Comparison of ENCODE assay signal across 9 mouse cellular contexts in genomic region chr6:138153111-138153510, GRCm38 (mm10). TPM values are rescaled to one million over a fixed set of nuclear protein-coding genes. Genes with fewer than 3 reads are reported as not detected.
DNase-seq lines count a peak whose midpoint lies in the region; ATAC-seq and TF ChIP-seq lines count a peak whose summit lies in the region.
"Had no signal": no experiment of that assay in that cellular context is flagged by ENCODE, and none has a peak within 500 bp of the region (broad histone marks: within the 10 kb centered on the region; RNA-seq: fewer than 3 reads in every experiment).

No protein-coding gene starts in this region.

- no peak overlapping the region for H3K4me3 ChIP-seq in forebrain, embryonic 11.5 days (ENCODE audit: low read depth, low read length)
- H3K4me3 ChIP-seq in forebrain, embryonic 16.5 days (replicated peaks; ENCODE audit: low read length), result no peak overlapping the region
- H3K4me3 ChIP-seq in testis, adult 2 months (ENCODE audit: control insufficient read depth, low read depth, low read length), result no peak overlapping the region
- H3K4me3 ChIP-seq: limb, embryonic 15.5 days had no signal

- TF ChIP-seq POLR2A in testis, adult 2 months (IDR thresholded peaks at IDR 0.05; ENCODE audit: control insufficient read depth, low read depth, low read length), result no peak

- peak; percentile 82 for DNase-seq in forebrain, embryonic 11.5 days (ENCODE audit: low spot score)
- DNase-seq in Muller cell, postnatal 12 days (ENCODE audit: inconsistent ontology term), result peak; percentile 56
- peak; percentile 62 to 74 for DNase-seq in cerebellum, postnatal 4 days (ENCODE audit: low spot score in 2 of 2)
- DNase-seq in heart, postnatal 14 days, result peak; percentile 77 to 86
- DNase-seq in left cerebral cortex, adult 18-20 months (ENCODE audit: low spot score in 2 of 2), result peak; percentile 79 to 87
- peak; percentile 14 to 46 for DNase-seq in monocyte, adult 2 months (ENCODE audit: low read depth in 1 of 2, low spot score in 2 of 2)

- H3K9ac ChIP-seq in forebrain, embryonic 11.5 days (ENCODE audit: low read length), result no peak overlapping the region
- no peak overlapping the region for H3K9ac ChIP-seq in forebrain, embryonic 16.5 days (replicated peaks; ENCODE audit: low read depth, low read length)
- H3K9ac ChIP-seq: limb, embryonic 15.5 days had no signal

- H3K27me3 ChIP-seq in forebrain, embryonic 11.5 days (ENCODE audit: control insufficient read depth, insufficient read depth, low read length), result no peaks in the 10 kb centered on the region
- H3K27me3 ChIP-seq in forebrain, embryonic 16.5 days (replicated peaks; ENCODE audit: control insufficient read depth, insufficient read depth, low read length), result no peaks in the 10 kb centered on the region
- H3K27me3 ChIP-seq in testis, adult 2 months (ENCODE audit: control insufficient read depth, insufficient read depth, low read length), result no peaks in the 10 kb centered on the region
- H3K27me3 ChIP-seq: limb, embryonic 15.5 days had no signal

- TF ChIP-seq CTCF in testis, adult 2 months (IDR thresholded peaks at IDR 0.05; ENCODE audit: control insufficient read depth, insufficient read depth, insufficient replicate concordance, low read depth, low read length), result peak; percentile 90; the same call in 1 of the 2 replicates

- 29% methylated on average over 5 of the region's 5 CpGs for WGBS in forebrain, embryonic 11.5 days
- 30% methylated on average over 5 of the region's 5 CpGs for WGBS in forebrain, embryonic 16.5 days

- H3K4me2 ChIP-seq in forebrain, embryonic 11.5 days (ENCODE audit: low read depth, low read length, severe bottlenecking), result no peak overlapping the region
- no peak overlapping the region for H3K4me2 ChIP-seq in forebrain, embryonic 16.5 days (ENCODE audit: low read length)
- H3K4me2 ChIP-seq: limb, embryonic 15.5 days had no signal

- no peaks in the 10 kb centered on the region for H3K4me1 ChIP-seq in forebrain, embryonic 11.5 days (replicated peaks; ENCODE audit: control insufficient read depth, insufficient read depth, low read length)
- H3K4me1 ChIP-seq in forebrain, embryonic 16.5 days (replicated peaks; ENCODE audit: control insufficient read depth, insufficient read depth, low read length), result no peaks in the 10 kb centered on the region
- no peaks in the 10 kb centered on the region for H3K4me1 ChIP-seq in testis, adult 2 months (ENCODE audit: control insufficient read depth, insufficient read depth, low read length)
- H3K4me1 ChIP-seq: limb, embryonic 15.5 days had no signal

- peak; percentile 63; the same call in 1 of the 2 replicates for ATAC-seq in forebrain, embryonic 11.5 days (replicated peaks; ENCODE audit: low FRiP score)
- no peak for ATAC-seq in forebrain, embryonic 16.5 days

- H3K9me3 ChIP-seq in forebrain, embryonic 11.5 days (ENCODE audit: control insufficient read depth, low read length), result no peaks in the 10 kb centered on the region
- peaks cover 2% of the 10 kb centered on the region; the same call in 1 of the 2 replicates for H3K9me3 ChIP-seq in forebrain, embryonic 16.5 days (ENCODE audit: control insufficient read depth, low read length)
- H3K9me3 ChIP-seq: limb, embryonic 15.5 days had no signal

- H3K27ac ChIP-seq in forebrain, embryonic 11.5 days (ENCODE audit: low read depth, low read length), result no peak overlapping the region
- H3K27ac ChIP-seq in forebrain, embryonic 16.5 days (ENCODE audit: low read length), result no peak overlapping the region
- no peak overlapping the region for H3K27ac ChIP-seq in testis, adult 2 months (ENCODE audit: control insufficient read depth, insufficient read depth, low read depth, low read length)
- H3K27ac ChIP-seq: limb, embryonic 15.5 days had no signal

- H3K36me3 ChIP-seq in forebrain, embryonic 11.5 days (ENCODE audit: control insufficient read depth, insufficient read depth, low read length), result no peaks in the 10 kb centered on the region
- H3K36me3 ChIP-seq in forebrain, embryonic 16.5 days (ENCODE audit: control insufficient read depth, insufficient read depth), result no peaks in the 10 kb centered on the region
- no peaks in the 10 kb centered on the region for H3K36me3 ChIP-seq in testis, adult 2 months (ENCODE audit: control insufficient read depth, insufficient read depth, low read length)

- intact Hi-C loops in heart, postnatal 14 days (cut with DNase I), result loop anchor here (2.0 to 10.0 kb wide), 5 partner anchors 98 to 396 kb away; no protein-coding TSS in a partner anchor

RNA-seq across cellular contexts. Expression of gene Mgst1, which starts 13.0 kb away (rescaled TPM):
- 43.7 and 50.9 TPM in 2 replicates for polyA plus RNA-seq in forebrain, embryonic 11.5 days (2014; fragmentation: Nextera tagmentation; extraction: Ambion mirVana)
- 29.0 and 29.2 TPM in 2 replicates for polyA plus RNA-seq in forebrain, embryonic 16.5 days (2015; fragmentation: Nextera tagmentation; extraction: Ambion mirVana)
- total RNA-seq in heart, postnatal 14 days (2021), result 10 to 100 TPM; 20.7 to 47.4 TPM
- total RNA-seq in left cerebral cortex, adult 18-20 months (2021), result 1 to 10 TPM; 6.8 to 9.6 TPM
- polyA plus RNA-seq in testis, adult 2 months (2012; rRNA removed), result 69.6 TPM in 2 replicates

Comparison
In these comparisons a context has a peak if more than half of its experiments do, and no peak if none do; other contexts are left out.
1. DNase-seq: peak in every context shown above with its lines; median percentile 83 in left cerebral cortex, adult 18-20 months; 82 in forebrain, embryonic 11.5 days; 82 in heart, postnatal 14 days; 68 in cerebellum, postnatal 4 days; 56 in Muller cell, postnatal 12 days; 30 in monocyte, adult 2 months.